Mouse (Mus musculus): ENCODE results near the gene Cdk2. TPM values are rescaled to one million over a fixed set of nuclear protein-coding genes. Genes with fewer than 3 reads are reported as not detected.

Cdk2 gene
- polyA plus RNA-seq (2015; fragmentation: Nextera tagmentation; extraction: Ambion mirVana), result 23.3 and 29.1 TPM in 2 replicates

DNA sequence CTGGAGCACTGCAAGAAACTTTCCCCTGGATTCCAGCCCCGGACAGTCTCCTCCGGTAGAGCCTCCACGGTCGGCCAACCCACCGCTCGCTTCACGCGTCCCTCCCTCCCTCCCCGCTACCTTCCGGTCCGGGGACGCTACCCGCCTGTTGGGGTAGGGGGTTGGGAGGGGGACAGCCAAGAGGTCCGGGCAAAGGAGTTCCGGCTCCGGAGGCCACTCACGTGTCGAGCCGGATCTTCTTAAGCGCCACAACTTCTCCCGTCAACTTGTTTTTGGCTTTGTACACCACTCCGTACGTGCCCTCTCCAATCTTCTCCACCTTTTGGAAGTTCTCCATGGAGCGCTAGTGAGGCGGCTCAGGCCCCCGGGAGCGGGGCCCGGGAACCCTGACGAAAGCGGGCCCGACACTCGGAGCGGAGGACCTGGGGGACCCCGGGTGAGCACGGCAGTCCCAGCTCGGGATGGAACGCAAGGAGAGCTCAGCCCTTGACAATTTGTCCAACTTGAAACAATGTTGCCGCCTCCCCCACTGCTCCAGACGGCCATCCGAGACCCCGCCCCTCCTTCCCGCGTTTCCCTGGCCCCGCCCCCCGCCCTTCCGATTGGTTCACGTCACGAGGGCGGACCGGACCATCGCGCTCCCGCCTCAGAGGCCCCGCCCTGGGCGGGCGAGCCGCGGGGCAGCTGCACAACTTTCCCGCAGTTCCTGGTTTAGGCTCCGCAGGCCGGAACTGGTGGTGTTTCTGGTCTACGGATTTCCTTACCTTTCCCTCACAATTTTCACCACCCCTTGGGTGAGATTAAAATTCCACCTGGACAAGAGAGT lies at the start of gene Cdk2:
Gene Cdk2 (minus strand): TSS at position 541 of the 826 bp plus-strand sequence.
- Histone ChIP-seq H3K9me3 (no peaks in the 10 kb centered on the region), H3K27ac (replicated peaks) (peak within 1 kb of the TSS; percentile 80), H3K36me3 (peaks cover 10% of the 10 kb centered on the region; the same call in 1 of the 2 replicates), H3K4me3 (peak within 1 kb of the TSS; percentile 75), H3K9ac (peak within 1 kb of the TSS; percentile 72), H3K27me3 (no peaks in the 10 kb centered on the region), H3K4me2 (peak within 1 kb of the TSS; percentile 88), H3K4me1 (replicated peaks) (peaks cover 19% of the 10 kb centered on the region)
- whole genome bisulfite sequencing, result under 1% methylated on average over 62 of the region's 62 CpGs
- peak; percentile 94 for ATAC-seq (ENCODE audit: low read depth)

DNA sequence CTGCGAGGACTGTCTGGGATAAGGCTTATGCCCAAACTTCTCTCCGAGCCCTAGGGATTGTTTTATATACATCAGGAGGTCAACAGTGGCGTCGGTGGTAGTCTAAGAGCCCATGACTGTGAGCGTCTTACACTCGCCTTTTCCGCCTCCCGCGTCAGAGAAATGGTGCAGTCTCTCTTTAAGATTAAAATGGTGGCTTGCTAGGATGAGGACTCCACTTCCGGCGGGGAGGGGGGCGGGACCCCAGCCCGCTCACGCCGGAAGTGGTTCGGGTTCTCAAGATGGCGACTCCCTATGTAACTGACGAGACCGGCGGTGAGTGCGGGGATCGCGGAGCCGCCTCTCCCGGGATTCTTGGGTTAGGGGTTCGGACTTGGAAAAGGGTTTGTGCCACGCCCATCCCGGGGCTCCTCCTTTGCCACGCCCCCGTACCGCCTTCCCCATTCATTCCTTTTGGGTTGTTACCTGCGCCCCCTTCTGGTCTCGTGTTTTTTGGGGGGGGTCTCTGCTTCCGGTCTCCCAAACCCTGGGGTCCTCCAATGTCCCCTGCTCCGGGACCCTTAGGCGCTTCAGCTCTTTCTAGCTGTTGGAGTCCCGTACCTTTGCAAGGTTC lies 43.5 kb upstream of the Cdk2 start:
- ATAC-seq (ENCODE audit: low read depth), result peak; percentile 94
- H3K4me3 ChIP-seq, result peak overlapping the region; percentile 66
- peaks cover 39% of the 10 kb centered on the region for H3K4me1 ChIP-seq (replicated peaks)
- peak overlapping the region; percentile 96 for H3K4me2 ChIP-seq
- under 1% methylated on average over 37 of the region's 37 CpGs for WGBS
- peaks cover 8% of the 10 kb centered on the region; the same call in 1 of the 2 replicates for H3K36me3 ChIP-seq
- H3K9ac ChIP-seq, result peak overlapping the region; percentile 90
- peaks cover 33% of the 10 kb centered on the region for H3K27me3 ChIP-seq
- no peaks in the 10 kb centered on the region for H3K9me3 ChIP-seq
- H3K27ac ChIP-seq (replicated peaks), result peak overlapping the region; percentile 93

DNA sequence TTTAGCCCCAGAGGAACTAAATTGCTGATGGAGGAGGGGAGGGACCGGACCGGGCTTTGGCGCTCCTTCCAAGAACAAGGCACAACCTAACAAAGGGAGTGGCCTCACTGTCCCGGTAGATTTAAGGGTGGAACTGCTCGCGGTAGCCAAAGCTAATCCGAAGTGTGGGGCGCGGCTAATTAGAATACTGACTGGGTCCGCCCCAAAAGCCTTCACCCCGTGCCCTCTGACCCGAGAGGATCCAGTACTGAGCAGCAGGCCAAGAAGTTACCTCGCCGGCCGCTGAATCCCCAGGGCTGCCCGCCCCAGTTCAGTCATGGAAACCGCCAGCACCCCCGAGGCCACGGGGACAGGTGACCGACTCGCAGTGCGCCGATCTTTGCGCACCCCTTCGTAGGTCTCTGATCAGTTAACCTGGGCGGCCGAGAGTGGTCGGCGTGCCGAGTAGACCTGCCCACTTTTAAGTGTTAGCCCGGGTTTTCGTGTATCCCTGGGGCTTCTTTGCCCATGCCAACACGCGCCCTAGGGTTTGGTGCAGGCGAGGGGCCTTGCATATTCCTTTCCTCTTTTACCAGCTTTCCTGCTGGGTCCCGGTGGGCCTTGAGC lies 42.9 kb upstream of the Cdk2 start, which contains the start of gene Pym1:
Gene Pym1 (plus strand): TSS at position 244 of the 606 bp plus-strand sequence.
- Histone ChIP-seq H3K27me3 (peaks cover 38% of the 10 kb centered on the region), H3K9ac (peak within 1 kb of the TSS; percentile 90), H3K4me3 (peak within 1 kb of the TSS; percentile 66), H3K36me3 (peaks cover 3% of the 10 kb centered on the region; the same call in 1 of the 2 replicates), H3K9me3 (no peaks in the 10 kb centered on the region), H3K27ac (replicated peaks) (peak within 1 kb of the TSS; percentile 93), H3K4me2 (peak within 1 kb of the TSS; percentile 96), H3K4me1 (replicated peaks) (peaks cover 45% of the 10 kb centered on the region)
- peak; percentile 59 for ATAC-seq (ENCODE audit: low read depth)
- under 1% methylated on average over 36 of the region's 36 CpGs for WGBS

DNA sequence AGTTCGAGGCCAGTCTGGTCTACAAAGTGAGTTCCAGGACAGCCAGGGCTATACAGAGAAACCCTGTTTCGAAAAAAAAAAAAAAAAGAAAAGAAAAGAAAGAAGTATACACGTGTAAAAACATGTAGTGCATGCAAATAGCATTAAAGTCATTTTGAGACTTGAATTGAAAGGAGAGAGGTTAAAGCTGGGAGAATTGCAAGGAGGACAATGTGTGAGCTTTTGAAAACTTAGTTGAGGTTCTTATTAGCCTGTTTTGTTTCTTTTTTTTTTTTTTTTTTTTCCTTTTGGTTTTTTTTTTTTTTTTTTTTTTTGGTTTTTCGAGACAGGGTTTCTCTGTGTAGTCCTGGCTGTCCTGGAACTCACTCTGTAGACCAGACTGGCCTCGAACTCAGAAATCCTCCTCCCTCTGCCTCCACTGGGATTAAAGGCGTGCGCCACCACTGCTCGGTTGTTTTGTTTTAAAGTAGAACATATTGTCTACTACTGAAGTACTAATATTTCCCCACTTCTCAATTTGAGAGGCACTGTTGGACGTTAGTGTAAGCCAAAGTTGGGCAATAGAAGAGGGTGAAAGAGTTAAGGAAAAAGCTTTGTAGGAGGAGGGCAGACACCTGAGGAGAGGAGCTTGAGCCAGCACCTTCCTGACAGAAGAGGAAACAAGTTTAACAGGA lies 42.3 kb upstream of the Cdk2 start:
- Histone ChIP-seq H3K9me3 (no peaks in the 10 kb centered on the region), H3K9ac (peak overlapping the region; percentile 90), H3K27ac (replicated peaks) (peak overlapping the region; percentile 93), H3K4me2 (peak overlapping the region; percentile 96), H3K4me3 (peak overlapping the region; percentile 66), H3K4me1 (replicated peaks) (peaks cover 47% of the 10 kb centered on the region), H3K27me3 (peaks cover 45% of the 10 kb centered on the region), H3K36me3 (no peaks in the 10 kb centered on the region)
- no peak for ATAC-seq (ENCODE audit: low read depth)
- 41% methylated on average over 9 of the region's 9 CpGs for WGBS

DNA sequence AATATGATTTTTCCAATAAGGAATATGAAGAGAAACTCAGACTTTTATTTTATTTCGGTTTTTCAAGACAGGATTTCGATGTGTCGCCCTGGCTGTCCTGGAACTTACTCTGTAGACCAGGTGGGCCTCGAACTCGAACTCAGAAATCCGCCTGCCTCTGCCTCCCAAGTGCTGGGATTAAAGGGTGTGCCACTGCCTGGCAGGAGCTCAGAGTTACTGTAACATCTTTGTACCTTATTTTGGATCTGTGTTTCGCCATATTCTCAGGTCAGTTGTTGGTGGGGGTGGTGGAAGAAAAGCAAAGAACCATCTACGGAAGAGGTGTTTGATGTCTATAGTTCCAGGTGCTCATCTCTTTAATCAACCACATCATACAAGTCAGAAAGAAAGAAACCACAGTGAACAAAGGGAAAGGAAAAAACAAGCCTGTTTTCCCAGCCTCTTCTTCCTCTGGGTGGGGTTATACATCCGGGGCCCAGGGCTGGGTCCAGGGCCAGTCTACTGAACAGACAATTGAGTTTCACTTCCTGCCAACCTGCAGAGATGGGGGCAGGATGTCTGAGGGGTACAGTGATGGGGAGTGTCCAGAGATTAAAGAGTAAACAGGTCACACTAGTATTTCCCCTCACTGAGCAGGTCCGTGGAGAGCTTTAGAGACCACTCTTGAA lies 41.2 kb upstream of the Cdk2 start:
- H3K4me1 ChIP-seq (replicated peaks), result peaks cover 47% of the 10 kb centered on the region
- H3K9ac ChIP-seq, result no peak overlapping the region
- peaks cover 55% of the 10 kb centered on the region for H3K27me3 ChIP-seq
- WGBS, result 92% methylated on average over 10 of the region's 10 CpGs
- no peaks in the 10 kb centered on the region for H3K36me3 ChIP-seq
- H3K27ac ChIP-seq (replicated peaks), result no peak overlapping the region
- H3K9me3 ChIP-seq, result no peaks in the 10 kb centered on the region
- no peak overlapping the region for H3K4me3 ChIP-seq
- H3K4me2 ChIP-seq, result no peak overlapping the region
- ATAC-seq (ENCODE audit: low read depth), result no peak

DNA sequence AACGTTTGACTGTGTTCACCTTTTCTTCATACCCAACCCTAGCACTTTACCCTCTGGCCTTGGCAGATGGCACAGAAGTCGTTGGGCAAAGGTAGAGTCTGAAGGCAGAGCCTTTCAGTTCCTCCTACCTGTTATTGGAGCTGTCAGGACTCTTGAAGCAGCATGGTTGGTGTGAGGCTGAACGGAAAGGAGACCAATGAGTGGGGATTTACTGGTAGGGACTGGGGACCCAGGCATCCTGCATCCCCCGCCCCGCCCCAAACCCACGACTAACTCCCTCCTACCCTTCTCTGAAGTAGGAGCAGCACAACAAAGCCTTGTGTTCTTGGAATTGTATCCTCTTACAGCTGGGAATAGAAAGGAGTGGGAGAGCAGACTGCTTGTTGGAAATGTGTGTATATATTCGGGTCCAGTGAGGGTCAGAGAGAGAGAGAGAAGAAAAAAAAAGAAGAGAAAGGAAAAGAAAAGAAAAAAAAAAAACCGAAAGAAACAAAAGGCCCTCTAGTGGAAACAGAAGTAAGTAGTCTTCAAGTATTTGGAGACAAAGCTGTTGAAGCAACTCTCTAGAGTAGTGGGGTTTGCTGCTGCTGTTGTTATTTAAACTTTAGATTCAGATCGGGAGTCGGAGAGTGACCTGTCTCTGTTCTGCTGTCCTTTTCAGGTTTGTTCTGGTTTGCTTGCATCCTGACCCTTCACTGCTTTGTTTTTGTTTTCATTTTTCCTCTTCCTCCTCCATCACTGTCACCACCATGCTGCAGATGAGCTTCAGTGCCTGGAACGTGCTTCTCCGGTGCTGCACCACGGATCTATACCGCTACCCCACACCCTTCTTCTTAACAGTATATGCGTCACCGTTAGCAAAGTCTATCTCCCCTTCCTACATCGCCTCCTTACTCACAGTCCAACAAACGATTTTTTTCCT lies 40.1 kb upstream of the Cdk2 start, which contains the start of gene Dgka:
Gene Dgka (minus strand): TSS at position 176 of the 922 bp plus-strand sequence.
- no peak within 1 kb of the TSS for H3K27ac ChIP-seq (replicated peaks)

DNA sequence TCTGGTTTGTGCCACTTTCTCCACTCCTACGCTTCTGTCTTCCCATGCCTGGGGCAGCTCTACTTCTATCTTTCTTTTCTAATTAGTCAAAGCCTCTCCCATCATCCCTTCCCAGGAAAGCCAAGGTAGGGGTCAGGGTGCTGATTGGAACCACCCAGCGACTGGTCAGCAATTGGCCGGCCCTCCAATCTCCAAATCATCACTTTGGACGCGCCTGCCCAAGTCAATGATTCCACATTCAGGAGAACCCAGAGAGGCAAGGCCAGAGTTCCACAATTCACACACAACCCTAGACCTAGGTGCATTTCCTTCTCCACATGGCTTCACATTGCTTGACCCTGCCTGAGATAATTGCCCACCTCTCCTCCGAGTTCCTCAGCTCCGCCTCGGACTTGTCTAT lies 39.4 kb upstream of the Cdk2 start:
- WGBS, result 18% methylated on average over 8 of the region's 8 CpGs
- no peaks in the 10 kb centered on the region for H3K36me3 ChIP-seq
- no peak overlapping the region for H3K27ac ChIP-seq (replicated peaks)
- peak overlapping the region; percentile 93 for H3K4me2 ChIP-seq
- H3K9me3 ChIP-seq, result no peaks in the 10 kb centered on the region
- H3K4me3 ChIP-seq, result peak overlapping the region; percentile 62
- H3K9ac ChIP-seq, result peak overlapping the region; percentile 81
- no peak for ATAC-seq (ENCODE audit: low read depth)
- H3K27me3 ChIP-seq, result peaks cover 55% of the 10 kb centered on the region
- H3K4me1 ChIP-seq (replicated peaks), result peaks cover 33% of the 10 kb centered on the region

More for the DNA sequence above, 40.1 kb upstream of the Cdk2 start, which contains the start of gene Dgka:
- no peaks in the 10 kb centered on the region for H3K9me3 ChIP-seq
- H3K27me3 ChIP-seq, result peaks cover 55% of the 10 kb centered on the region
- 23% methylated on average over 18 of the region's 18 CpGs for WGBS
- no peak for ATAC-seq (ENCODE audit: low read depth)
- H3K4me3 ChIP-seq, result peak within 1 kb of the TSS; percentile 62
- peaks cover 40% of the 10 kb centered on the region for H3K4me1 ChIP-seq (replicated peaks)
- peak within 1 kb of the TSS; percentile 81 for H3K9ac ChIP-seq
- no peaks in the 10 kb centered on the region for H3K36me3 ChIP-seq
- peak within 1 kb of the TSS; percentile 93 for H3K4me2 ChIP-seq

DNA sequence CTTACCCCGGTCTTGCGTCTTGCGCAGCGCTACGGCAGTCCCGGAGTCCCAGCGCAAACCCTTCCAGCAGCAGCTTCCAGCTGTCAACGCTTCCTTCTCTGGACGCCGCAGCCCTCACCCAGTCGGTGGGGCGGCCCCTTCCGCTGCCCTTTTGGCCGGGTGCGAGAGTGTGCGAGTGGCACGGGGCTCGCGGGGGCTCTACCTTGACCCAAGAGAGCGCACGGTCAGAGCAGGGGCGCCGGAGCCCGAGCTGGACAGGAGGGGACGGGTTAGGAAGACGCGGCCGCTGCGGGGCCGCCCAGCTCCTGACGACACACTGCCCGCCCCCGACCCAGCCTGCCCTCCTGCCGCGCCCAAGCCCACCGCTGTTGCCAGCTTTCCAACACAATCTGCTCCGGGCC lies 39.0 kb upstream of the Cdk2 start:
- Histone ChIP-seq H3K4me1 (replicated peaks) (peaks cover 29% of the 10 kb centered on the region), H3K27ac (replicated peaks) (no peak overlapping the region), H3K9me3 (no peaks in the 10 kb centered on the region), H3K9ac (peak overlapping the region; percentile 81), H3K4me2 (peak overlapping the region; percentile 93), H3K27me3 (peaks cover 55% of the 10 kb centered on the region), H3K4me3 (peak overlapping the region; percentile 62), H3K36me3 (no peaks in the 10 kb centered on the region)
- WGBS, result 0% methylated on average over 24 of the region's 37 CpGs
- ATAC-seq (ENCODE audit: low read depth), result no peak

DNA sequence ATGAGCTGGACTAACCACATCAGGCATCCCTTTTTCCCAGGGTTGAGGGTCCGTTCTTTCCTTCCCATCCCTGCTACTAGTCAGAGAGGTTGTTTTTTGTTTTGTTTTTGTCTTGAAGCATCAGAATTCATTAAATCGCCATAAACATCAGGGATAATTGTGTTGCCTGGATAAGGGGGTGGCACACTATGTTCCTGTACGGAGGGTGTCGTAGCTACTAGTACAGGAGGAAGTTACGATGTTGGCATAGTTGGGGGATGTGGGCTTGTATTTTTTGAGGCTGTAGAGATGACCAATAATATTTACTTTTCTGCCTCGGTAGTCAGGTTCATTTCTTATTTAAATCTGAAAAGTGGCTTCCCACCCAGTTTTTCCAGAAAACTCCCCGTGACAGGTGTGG lies 38.4 kb upstream of the Cdk2 start:
- Histone ChIP-seq H3K9ac (peak overlapping the region; percentile 81), H3K4me1 (replicated peaks) (peaks cover 28% of the 10 kb centered on the region), H3K36me3 (no peaks in the 10 kb centered on the region), H3K9me3 (no peaks in the 10 kb centered on the region), H3K27ac (replicated peaks) (no peak overlapping the region), H3K27me3 (peaks cover 55% of the 10 kb centered on the region), H3K4me3 (peak overlapping the region; percentile 62), H3K4me2 (peak overlapping the region; percentile 93)
- 4% methylated on average over 7 of the region's 7 CpGs for WGBS
- ATAC-seq (ENCODE audit: low read depth), result no peak

DNA sequence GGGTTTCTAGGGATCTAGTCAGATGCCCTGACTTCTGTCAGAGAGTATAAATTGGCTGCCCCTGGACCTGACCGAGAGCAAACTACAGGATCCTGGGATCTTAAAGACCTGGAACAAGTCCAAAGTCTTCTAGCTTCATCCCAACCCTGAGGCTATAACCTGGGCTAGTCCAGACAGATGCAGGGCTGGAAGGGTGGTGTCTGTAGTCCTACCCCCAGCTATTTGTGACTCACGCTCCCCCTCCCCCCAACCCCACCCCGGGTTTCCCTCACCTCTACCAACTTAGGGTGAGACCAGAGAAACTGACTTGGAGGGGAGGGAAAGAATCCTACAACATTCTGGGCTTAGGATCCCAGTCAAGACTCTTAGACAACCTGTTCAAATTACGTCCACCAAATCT lies 37.8 kb upstream of the Cdk2 start:
- no peaks in the 10 kb centered on the region for H3K36me3 ChIP-seq
- no peak overlapping the region for H3K27ac ChIP-seq (replicated peaks)
- H3K27me3 ChIP-seq, result peaks cover 55% of the 10 kb centered on the region
- peaks cover 28% of the 10 kb centered on the region for H3K4me1 ChIP-seq (replicated peaks)
- H3K9ac ChIP-seq, result no peak overlapping the region
- no peak overlapping the region for H3K4me3 ChIP-seq
- peak overlapping the region; percentile 93; the same call in 1 of the 2 replicates for H3K4me2 ChIP-seq
- WGBS, result 48% methylated on average over 4 of the region's 4 CpGs
- ATAC-seq (ENCODE audit: low read depth), result no peak
- no peaks in the 10 kb centered on the region for H3K9me3 ChIP-seq

All from neural tube, embryonic 13.5 days (tissue).